Mouse (Mus musculus) liver, adult 2 months (tissue): Measurements from ENCODE around the gene Myl6.

Experiments
- CTCF ChIP-seq: fragments of 200-500 bp; IDR thresholded peaks from 2 replicates; pipeline ENCODE4 v1.5.1; 2011; ENCODE audit warnings: low read depth, low read length, control low read depth
- POLR2A ChIP-seq: fragments of 200-500 bp; IDR thresholded peaks from 2 replicates; pipeline ENCODE4 v1.6.1; 2011; ENCODE audit warnings: low read length, control low read depth; ENCODE audit not compliant: insufficient read depth; ENCODE audit errors: extremely low read depth

DNA sequence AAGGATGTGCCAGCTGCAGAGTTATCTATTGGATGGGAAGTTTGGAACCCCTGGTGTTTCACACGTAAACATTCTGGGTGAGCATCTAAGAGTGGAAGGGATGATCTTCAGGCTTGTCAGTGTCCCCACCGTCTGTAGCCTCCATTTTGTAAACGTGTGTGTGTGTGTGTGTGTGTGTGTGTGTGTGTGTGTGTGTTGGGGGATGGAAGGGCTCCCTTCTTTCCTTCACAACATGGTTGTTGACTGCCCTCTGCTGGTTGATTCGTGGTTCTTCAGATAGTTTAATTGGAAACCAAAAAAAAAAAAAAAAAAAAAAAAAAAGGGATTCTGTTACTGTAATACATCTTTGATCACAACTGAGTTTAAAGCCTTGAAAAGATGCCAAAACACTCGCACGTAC, 38.7 kb downstream of the Myl6 start:
- TF ChIP-seq CTCF (0 out of 2 replicates have a peak, but pooled peaks have one; percentile 24), POLR2A (no peak)
